Mouse (Mus musculus) megakaryocyte progenitor cell, adult 5-6 weeks (primary cell): ENCODE data around the gene Ces1c. TPM values are rescaled to one million over a fixed set of nuclear protein-coding genes. Genes with fewer than 3 reads are reported as not detected.

Experiments
- ATAC-seq: replicated peaks from 2 replicates; pipeline ENCODE4 v1.8.0; 2016; ENCODE audit warnings: mild to moderate bottlenecking, moderate TSS enrichment, inconsistent platforms; ENCODE audit not compliant: poor library complexity
- total RNA-seq, 2 experiments: library from RNA; stranded (forward) in 1 of 2; stranded (reverse) in 1 of 2; fragments of 157-497, 149-512 nt in 1 of 2; fragments of 200-1000 nt in 1 of 2; gene quantifications; 2 replicates each; pipeline versions ENCODE4 v1.2.3 to v1.2.4; 2015 to 2017

Gene Ces1c
- total RNA-seq (2015) (not detected in 2 replicates), total RNA-seq (2017) (not detected in 2 replicates)

GRCm38 (mm10) chr8:93131233-93131980 lies at the start of gene Ces1c:
TSS of gene Ces1c (minus strand) at chr8:93131283.
- ATAC-seq, result no peak

- no peak for ATAC-seq
These were observed 49.6 kb upstream of the Ces1c start for GRCm38 (mm10) chr8:93180581-93181129.

GRCm38 (mm10) chr8:93176593-93176992 lies 45.5 kb upstream of the Ces1c start:
- no peak for ATAC-seq

DNA sequence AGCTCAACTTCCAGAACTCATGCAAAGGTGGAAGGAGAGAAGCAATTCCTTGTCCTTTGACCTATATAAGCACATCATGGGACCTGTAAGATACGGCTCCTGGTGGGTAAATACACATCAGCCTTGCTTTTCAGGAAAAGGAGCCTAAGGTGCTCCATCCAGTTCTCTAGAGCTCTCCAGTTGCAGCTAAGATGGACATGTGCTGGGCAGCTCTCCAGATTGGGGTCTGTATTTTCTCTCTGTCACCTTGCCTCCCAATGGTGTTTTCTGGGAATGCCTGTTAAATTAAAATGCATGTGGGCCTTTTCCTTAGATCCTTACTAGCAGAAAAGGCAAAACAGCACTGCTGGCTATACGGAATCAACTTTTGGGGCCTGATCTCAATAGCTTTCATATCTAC lies 43.5 kb upstream of the Ces1c start:
- ATAC-seq, result no peak

GRCm38 (mm10) chr8:93171846-93172590 lies 40.9 kb upstream of the Ces1c start:
- ATAC-seq, result no peak

- ATAC-seq, result no peak
These were observed 32.3 kb upstream of the Ces1c start for GRCm38 (mm10) chr8:93163363-93163762.

DNA sequence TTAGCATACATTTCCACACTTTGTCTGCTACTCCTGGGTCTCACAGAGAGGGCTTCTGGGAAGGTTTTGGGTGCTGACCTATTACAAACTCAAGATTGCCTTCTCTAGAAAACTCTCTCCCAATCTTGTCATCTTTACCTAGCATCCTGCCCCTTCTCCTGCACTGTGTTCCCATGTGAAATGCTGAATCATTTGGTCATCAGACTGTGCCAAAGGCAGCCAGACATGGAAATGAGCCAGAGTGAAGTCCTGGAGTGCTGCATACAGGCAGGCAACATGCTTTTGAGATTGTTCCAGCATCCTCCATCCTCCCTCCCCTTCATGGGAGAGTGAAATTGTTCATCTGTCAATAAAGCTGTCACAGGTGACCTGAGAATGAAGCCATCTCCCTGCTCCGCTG lies 20.3 kb upstream of the Ces1c start:
- ATAC-seq, result no peak

DNA sequence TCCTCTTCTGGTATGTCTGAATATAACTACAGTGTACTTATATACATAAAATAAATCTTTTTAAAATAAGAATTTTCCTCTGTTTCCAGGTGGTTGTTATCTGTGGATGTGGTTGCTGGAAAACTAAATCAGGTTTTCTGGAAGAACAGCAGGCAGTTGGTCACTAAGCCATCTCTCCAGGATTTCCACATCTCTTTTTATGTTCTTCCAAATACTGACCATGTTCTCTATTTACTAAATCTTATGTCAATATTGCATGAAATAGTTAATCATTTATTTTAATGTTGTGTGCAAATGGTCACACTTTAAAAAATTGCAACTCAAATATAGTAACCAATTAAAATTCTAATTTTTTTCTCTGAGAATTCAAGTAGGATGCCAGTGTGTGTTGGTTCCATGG lies 16.2 kb upstream of the Ces1c start:
- no peak for ATAC-seq

- ATAC-seq, result peak; percentile 65; the same call in 1 of the 2 replicates
These were observed 9.6 kb upstream of the Ces1c start for GRCm38 (mm10) chr8:93140696-93141095.

- no peak for ATAC-seq
These were observed 1.1 kb upstream of the Ces1c start for GRCm38 (mm10) chr8:93132196-93132595.

- no peak for ATAC-seq
These were observed 4.6 kb downstream of the Ces1c start for GRCm38 (mm10) chr8:93126476-93126875.

DNA sequence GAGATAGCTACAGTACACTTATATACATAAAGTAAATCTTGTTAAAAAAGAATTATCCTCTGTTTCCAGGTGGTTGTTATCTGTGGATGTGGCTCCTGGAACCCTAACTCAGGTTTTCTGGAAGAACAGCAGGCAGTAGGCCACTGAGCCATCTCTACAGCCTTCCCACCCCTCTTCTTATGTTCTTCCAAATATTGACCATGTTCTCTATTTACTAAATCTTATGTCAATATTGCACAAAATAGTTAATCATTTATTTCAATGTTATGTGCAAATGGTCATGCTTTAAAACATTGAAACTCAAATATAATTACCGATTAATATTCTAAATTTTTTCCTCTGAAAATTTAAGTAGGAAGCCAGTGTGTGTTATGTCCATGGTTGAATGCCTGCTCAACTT lies 9.1 kb downstream of the Ces1c start:
- ATAC-seq, result no peak

DNA sequence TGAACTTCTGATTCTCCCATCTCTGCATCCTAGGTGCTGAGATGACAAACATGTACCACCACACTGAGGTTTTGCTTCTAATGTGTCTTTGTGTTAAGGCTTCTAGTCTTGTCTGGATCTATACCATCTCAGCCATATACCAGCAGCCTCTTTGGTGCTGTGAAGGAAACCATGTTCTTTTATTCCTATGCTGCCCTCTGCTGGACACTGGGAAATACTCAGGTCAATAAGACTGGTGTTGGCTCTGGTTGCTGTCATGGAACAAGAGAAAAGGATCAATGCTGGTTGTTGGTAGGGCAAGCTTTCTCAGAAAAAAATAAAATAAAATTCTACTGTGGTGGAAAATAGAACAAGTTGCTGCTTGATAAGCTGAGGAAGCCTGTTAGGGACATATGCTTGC lies 35.7 kb downstream of the Ces1c start:
- peak; percentile 76 for ATAC-seq

GRCm38 (mm10) chr8:93091324-93091723 lies 39.8 kb downstream of the Ces1c start:
- ATAC-seq, result no peak

- no peak for ATAC-seq
These were observed 42.4 kb downstream of the Ces1c start for GRCm38 (mm10) chr8:93088686-93089122.

GRCm38 (mm10) chr8:93088193-93088592 lies 42.9 kb downstream of the Ces1c start:
- no peak for ATAC-seq

DNA sequence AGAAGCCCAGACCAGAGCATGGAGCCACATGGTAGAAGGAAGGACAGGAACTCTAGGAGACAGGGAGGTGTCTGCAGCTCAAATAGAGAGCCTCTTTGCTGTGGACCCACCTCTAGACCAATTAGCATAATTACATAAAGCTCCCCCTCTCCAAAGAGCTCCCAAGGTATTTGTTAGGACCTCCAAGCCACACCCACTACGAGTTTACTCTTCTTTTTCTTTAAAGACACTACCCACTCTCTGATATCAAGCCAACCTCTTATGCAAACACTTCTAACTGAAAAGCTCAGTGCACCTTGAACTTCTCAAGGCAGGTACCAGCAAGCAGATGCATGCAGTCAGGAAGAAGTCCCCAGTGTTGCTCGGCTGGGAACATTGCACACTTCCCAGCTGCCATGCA lies 51.2 kb downstream of the Ces1c start, which contains the start of gene Ces1b:
Gene Ces1b, minus strand, starts transcription at position 131 of the 400 bp plus-strand sequence.
- no peak for ATAC-seq

- no peak for ATAC-seq
These were observed 55.8 kb downstream of the Ces1c start for GRCm38 (mm10) chr8:93075251-93075650.

DNA sequence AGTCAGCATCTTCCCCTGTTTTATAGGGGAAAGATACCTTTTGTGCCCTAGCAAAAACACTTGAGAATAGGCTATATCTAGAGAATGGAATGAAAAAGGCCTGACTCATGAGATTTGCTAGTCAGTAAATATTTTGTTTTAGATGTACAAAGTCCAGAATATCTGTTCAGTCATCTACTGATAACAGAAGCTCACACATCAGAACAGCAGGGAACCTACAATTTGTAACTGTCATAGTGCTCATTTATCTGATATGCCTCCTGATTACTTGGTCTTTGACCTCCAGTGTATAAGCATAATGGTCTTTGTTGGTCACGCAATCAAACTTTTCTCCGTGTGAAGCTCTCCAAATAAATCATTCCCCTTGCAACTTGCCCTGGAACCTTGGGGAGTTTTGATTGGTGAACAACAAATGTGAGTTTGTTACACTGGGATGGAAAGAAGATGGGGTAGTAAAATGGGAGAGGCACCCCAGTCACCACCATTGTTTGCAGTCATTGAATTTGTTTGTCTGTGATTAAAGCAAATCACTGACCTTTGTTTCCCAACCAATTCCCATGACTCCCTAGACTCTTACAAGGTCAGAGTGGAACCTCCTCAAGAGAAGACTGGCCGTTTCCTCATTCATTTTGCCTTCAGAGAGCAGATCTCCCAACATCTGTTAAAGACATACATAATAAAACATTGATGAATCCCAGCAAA lies 67.5 kb downstream of the Ces1c start:
- no peak for ATAC-seq

DNA sequence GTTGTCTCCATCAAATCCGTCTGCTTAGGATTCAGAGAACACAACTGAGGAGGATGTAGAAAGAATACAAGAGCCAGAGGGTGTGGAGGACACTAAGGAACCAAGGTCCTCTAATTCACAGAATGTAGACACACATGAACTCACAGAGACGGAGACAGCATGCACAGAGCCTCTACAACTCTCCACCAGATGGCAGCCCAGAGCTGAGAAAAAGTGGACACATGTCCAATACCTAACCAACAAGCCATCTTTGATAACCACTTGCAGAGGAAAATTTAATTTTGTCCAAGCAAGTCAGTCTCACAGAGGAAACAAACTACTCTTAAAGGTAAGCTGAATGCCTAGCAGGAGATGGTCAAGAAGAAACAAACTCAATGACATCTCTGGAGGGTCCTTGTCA lies 71.9 kb downstream of the Ces1c start:
- ATAC-seq, result peak; percentile 76

- ATAC-seq, result no peak
These were observed 75.8 kb downstream of the Ces1c start for GRCm38 (mm10) chr8:93055238-93055637.
